Mouse (Mus musculus) G1E (cell line): ENCODE measurements around the gene Gm49321.

Source experiments
- CTCF ChIP-seq: IDR thresholded peaks from 2 replicates; pipeline ENCODE4 v1.5.1; 2012; ENCODE audit warnings: low read depth, low read length, inconsistent platforms, mixed read lengths
- GATA1 ChIP-seq: IDR thresholded peaks from 2 replicates; pipeline ENCODE4 v1.6.1; 2012; ENCODE audit warnings: borderline replicate concordance, low read length, inconsistent platforms, mixed read lengths
- POLR2AphosphoS5 ChIP-seq: IDR thresholded peaks from 2 replicates; pipeline ENCODE4 v1.6.1; 2012; ENCODE audit warnings: low read depth, low read length, inconsistent platforms; ENCODE audit not compliant: insufficient replicate concordance

DNA sequence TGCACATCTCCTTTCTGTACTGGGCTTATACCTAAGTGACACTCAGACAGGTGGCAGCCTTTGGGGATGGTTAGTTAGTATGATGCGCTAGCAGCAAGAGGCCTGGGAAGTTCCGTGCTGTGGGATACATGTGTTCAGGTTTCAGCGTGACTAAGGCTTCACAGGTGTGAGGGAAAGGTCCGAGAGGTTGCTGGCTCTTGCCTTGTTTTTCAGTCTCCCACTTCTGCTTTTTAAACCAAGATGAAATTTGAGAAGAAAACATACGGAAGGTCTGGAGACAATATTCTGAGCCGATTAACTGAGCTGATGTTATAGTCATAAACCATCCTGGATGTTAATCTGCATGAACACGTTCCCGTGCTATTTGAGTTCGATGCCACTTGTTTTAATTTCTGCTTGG is 65.0 kb downstream of the Gm49321 start:
- TF ChIP-seq GATA1 (no peak), CTCF (no peak), POLR2AphosphoS5 (no peak)
